Mouse (Mus musculus): ENCODE measurements around the gene Iba57. TPM values are rescaled to one million over a fixed set of nuclear protein-coding genes. Genes with fewer than 3 reads are reported as not detected.

Gene Iba57
- polyA plus RNA-seq, 1 experiment from 2014 or later: 1.5 TPM

GRCm38 (mm10) chr11:59185490-59185889 is 22.0 kb upstream of the Iba57 start:
- Histone ChIP-seq H3K27me3 (ENCODE audit: control insufficient read depth, insufficient read depth, low read length) (no peaks in the 10 kb centered on the region), H3K9me3 (replicated peaks; ENCODE audit: control insufficient read depth, low read length) (no peaks in the 10 kb centered on the region), H3K36me3 (replicated peaks; ENCODE audit: control insufficient read depth, insufficient read depth, low read depth, low read length) (peaks cover 4% of the 10 kb centered on the region), H3K9ac (replicated peaks; ENCODE audit: low read length) (no peak overlapping the region), H3K4me3 (ENCODE audit: low read depth, low read length) (no peak overlapping the region), H3K4me2 (ENCODE audit: low read depth, low read length) (no peak overlapping the region), H3K4me1 (ENCODE audit: control insufficient read depth, insufficient read depth, low read length) (no peaks in the 10 kb centered on the region), H3K27ac (replicated peaks; ENCODE audit: low read depth, low read length) (no peak overlapping the region)
- DNase-seq (ENCODE audit: low spot score) (no peak), ATAC-seq (replicated peaks; ENCODE audit: insufficient number of reproducible peaks, low FRiP score, low TSS enrichment, low read depth) (no peak)
- 82% methylated on average over 5 of the region's 5 CpGs for WGBS

DNA sequence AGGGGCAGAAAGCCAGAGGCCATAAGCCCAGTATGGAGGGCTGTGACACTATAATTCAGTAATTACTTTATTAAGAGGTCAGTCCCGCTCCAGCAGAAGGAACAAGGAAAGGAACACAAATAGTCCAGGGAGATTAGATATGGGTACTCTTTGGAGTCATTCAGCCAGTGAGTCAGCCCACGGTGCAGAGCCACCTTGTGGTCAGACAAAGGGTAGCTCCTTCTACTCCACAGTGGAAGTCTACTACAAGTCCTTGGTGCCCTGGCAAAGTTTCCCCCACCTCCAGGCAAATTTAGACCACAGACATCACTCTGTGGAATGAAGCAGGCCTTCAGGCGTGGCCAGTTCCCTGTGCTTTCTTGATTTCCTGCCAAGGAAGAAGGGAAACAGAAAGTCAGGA is 20.3 kb upstream of the Iba57 start:
- DNase-seq (ENCODE audit: low spot score) (peak; percentile 54), ATAC-seq (replicated peaks; ENCODE audit: insufficient number of reproducible peaks, low FRiP score, low TSS enrichment, low read depth) (no peak)
- Histone ChIP-seq H3K4me2 (ENCODE audit: low read depth, low read length) (no peak overlapping the region), H3K4me3 (ENCODE audit: low read depth, low read length) (no peak overlapping the region), H3K27me3 (ENCODE audit: control insufficient read depth, insufficient read depth, low read length) (no peaks in the 10 kb centered on the region), H3K4me1 (ENCODE audit: control insufficient read depth, insufficient read depth, low read length) (no peaks in the 10 kb centered on the region), H3K27ac (replicated peaks; ENCODE audit: low read depth, low read length) (no peak overlapping the region), H3K9me3 (replicated peaks; ENCODE audit: control insufficient read depth, low read length) (no peaks in the 10 kb centered on the region), H3K36me3 (replicated peaks; ENCODE audit: control insufficient read depth, insufficient read depth, low read depth, low read length) (peaks cover 4% of the 10 kb centered on the region), H3K9ac (replicated peaks; ENCODE audit: low read length) (no peak overlapping the region)
- WGBS: 44% methylated on average over 3 of the region's 3 CpGs

DNA sequence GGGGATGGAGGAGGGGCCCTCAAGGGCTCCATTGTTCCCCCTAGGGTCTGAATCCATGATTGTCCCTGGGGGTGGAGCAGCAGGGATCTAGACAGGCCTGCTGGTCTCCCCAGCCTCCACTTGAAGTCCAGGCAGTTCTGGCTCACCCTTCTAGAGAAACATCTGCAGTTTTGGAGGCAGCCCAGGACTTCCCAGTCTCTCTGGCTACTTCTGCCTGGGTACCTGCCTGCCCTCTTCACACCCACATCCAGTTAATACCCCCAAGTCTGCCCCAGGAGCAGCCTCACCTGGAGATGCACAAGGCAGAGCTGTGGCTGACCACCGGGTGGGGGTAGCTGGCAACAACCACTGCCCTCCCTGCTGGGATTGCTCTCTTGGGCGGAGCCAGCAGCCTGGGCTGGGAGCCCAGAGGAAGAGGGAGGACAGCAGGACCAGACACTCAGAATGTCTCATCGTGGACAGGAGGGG is 19.4 kb upstream of the Iba57 start, which contains the start of gene Gjc2:
Gene Gjc2, minus strand, starts transcription at position 350 of the 468 bp plus-strand sequence.
- DNase-seq (ENCODE audit: low spot score): no peak
- peaks cover 4% of the 10 kb centered on the region for H3K36me3 ChIP-seq (replicated peaks; ENCODE audit: control insufficient read depth, insufficient read depth, low read depth, low read length)
- H3K4me2 ChIP-seq (ENCODE audit: low read depth, low read length): no peak within 1 kb of the TSS
- no peak within 1 kb of the TSS for H3K27ac ChIP-seq (replicated peaks; ENCODE audit: low read depth, low read length)
- 37% methylated on average over 3 of the region's 3 CpGs for WGBS
- no peak within 1 kb of the TSS for H3K4me3 ChIP-seq (ENCODE audit: low read depth, low read length)
- no peaks in the 10 kb centered on the region for H3K9me3 ChIP-seq (replicated peaks; ENCODE audit: control insufficient read depth, low read length)
- H3K4me1 ChIP-seq (ENCODE audit: control insufficient read depth, insufficient read depth, low read length): no peaks in the 10 kb centered on the region
- no peak for ATAC-seq (replicated peaks; ENCODE audit: insufficient number of reproducible peaks, low FRiP score, low TSS enrichment, low read depth)
- H3K27me3 ChIP-seq (ENCODE audit: control insufficient read depth, insufficient read depth, low read length): peaks cover 7% of the 10 kb centered on the region
- no peak within 1 kb of the TSS; the same call in 1 of the 2 replicates for H3K9ac ChIP-seq (replicated peaks; ENCODE audit: low read length)

- 7% methylated on average over 29 of the region's 34 CpGs for WGBS
- Histone ChIP-seq H3K36me3 (replicated peaks; ENCODE audit: control insufficient read depth, insufficient read depth, low read depth, low read length) (no peaks in the 10 kb centered on the region), H3K27me3 (ENCODE audit: control insufficient read depth, insufficient read depth, low read length) (peaks cover 43% of the 10 kb centered on the region), H3K4me2 (ENCODE audit: low read depth, low read length) (peak overlapping the region; percentile 7; the same call in 1 of the 2 replicates), H3K9ac (replicated peaks; ENCODE audit: low read length) (no peak overlapping the region), H3K4me3 (ENCODE audit: low read depth, low read length) (no peak overlapping the region), H3K27ac (replicated peaks; ENCODE audit: low read depth, low read length) (no peak overlapping the region), H3K9me3 (replicated peaks; ENCODE audit: control insufficient read depth, low read length) (no peaks in the 10 kb centered on the region), H3K4me1 (ENCODE audit: control insufficient read depth, insufficient read depth, low read length) (0 out of 2 replicates have a peak, but pooled peaks cover 2% of the 10 kb centered on the region)
- DNase-seq (ENCODE audit: low spot score) (no peak), ATAC-seq (replicated peaks; ENCODE audit: insufficient number of reproducible peaks, low FRiP score, low TSS enrichment, low read depth) (no peak)
Observed at GRCm38 (mm10) chr11:59176921-59177320, 13.4 kb upstream of the Iba57 start.

GRCm38 (mm10) chr11:59176475-59176874 is 12.9 kb upstream of the Iba57 start:
- Histone ChIP-seq H3K27me3 (ENCODE audit: control insufficient read depth, insufficient read depth, low read length) (peaks cover 43% of the 10 kb centered on the region), H3K27ac (replicated peaks; ENCODE audit: low read depth, low read length) (no peak overlapping the region), H3K36me3 (replicated peaks; ENCODE audit: control insufficient read depth, insufficient read depth, low read depth, low read length) (no peaks in the 10 kb centered on the region), H3K9ac (replicated peaks; ENCODE audit: low read length) (no peak overlapping the region), H3K4me3 (ENCODE audit: low read depth, low read length) (peak overlapping the region; percentile 5; the same call in 1 of the 2 replicates), H3K4me1 (ENCODE audit: control insufficient read depth, insufficient read depth, low read length) (0 out of 2 replicates have a peak, but pooled peaks cover 2% of the 10 kb centered on the region), H3K4me2 (ENCODE audit: low read depth, low read length) (peak overlapping the region; percentile 7; the same call in 1 of the 2 replicates), H3K9me3 (replicated peaks; ENCODE audit: control insufficient read depth, low read length) (no peaks in the 10 kb centered on the region)
- WGBS: 4% methylated on average over 48 of the region's 48 CpGs
- DNase-seq (ENCODE audit: low spot score) (no peak), ATAC-seq (replicated peaks; ENCODE audit: insufficient number of reproducible peaks, low FRiP score, low TSS enrichment, low read depth) (no peak)

DNA sequence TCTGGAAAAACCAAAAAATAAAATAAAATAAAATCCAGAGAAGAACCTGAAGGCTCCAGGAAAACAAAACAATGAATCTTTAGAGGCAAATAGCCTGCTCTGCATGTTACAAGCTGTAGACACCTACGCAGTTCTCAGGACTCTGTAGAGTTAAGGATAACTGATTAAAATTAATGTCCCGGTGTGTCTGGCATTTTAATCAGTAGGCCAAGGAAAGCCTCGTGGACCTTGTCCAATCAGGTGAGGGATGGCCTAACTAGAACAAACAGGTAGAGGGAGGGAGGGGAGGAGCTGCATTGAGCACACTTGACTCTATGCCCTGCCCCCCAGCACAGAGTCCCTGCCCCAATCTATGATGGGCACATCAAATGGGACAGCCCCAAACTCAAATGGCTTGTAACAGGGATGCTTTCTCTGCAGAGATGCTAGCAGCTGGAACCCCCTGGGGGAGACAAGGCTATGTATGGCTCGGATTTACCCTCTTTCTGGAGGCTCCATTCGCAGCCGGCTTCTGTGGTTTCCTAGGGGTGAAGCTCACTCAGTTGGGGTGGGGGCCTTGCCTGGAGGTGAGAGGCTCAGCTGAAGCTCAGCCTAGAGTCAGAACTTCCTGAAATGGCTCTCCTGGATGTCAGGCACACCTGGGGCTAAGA is 10.8 kb upstream of the Iba57 start:
- DNase-seq (ENCODE audit: low spot score) (no peak), ATAC-seq (replicated peaks; ENCODE audit: insufficient number of reproducible peaks, low FRiP score, low TSS enrichment, low read depth) (no peak)
- Histone ChIP-seq H3K27ac (replicated peaks; ENCODE audit: low read depth, low read length) (no peak overlapping the region), H3K36me3 (replicated peaks; ENCODE audit: control insufficient read depth, insufficient read depth, low read depth, low read length) (no peaks in the 10 kb centered on the region), H3K27me3 (ENCODE audit: control insufficient read depth, insufficient read depth, low read length) (peaks cover 43% of the 10 kb centered on the region), H3K9ac (replicated peaks; ENCODE audit: low read length) (no peak overlapping the region), H3K4me1 (ENCODE audit: control insufficient read depth, insufficient read depth, low read length) (0 out of 2 replicates have a peak, but pooled peaks cover 2% of the 10 kb centered on the region), H3K9me3 (replicated peaks; ENCODE audit: control insufficient read depth, low read length) (no peaks in the 10 kb centered on the region), H3K4me3 (ENCODE audit: low read depth, low read length) (no peak overlapping the region), H3K4me2 (ENCODE audit: low read depth, low read length) (no peak overlapping the region)
- WGBS: 67% methylated on average over 6 of the region's 6 CpGs

- no peak overlapping the region for H3K4me2 ChIP-seq (ENCODE audit: low read depth, low read length)
- no peak overlapping the region for H3K9ac ChIP-seq (replicated peaks; ENCODE audit: low read length)
- H3K9me3 ChIP-seq (replicated peaks; ENCODE audit: control insufficient read depth, low read length): no peaks in the 10 kb centered on the region
- ATAC-seq (replicated peaks; ENCODE audit: insufficient number of reproducible peaks, low FRiP score, low TSS enrichment, low read depth) (no peak), DNase-seq (ENCODE audit: low spot score) (no peak)
- H3K4me1 ChIP-seq (ENCODE audit: control insufficient read depth, insufficient read depth, low read length): no peaks in the 10 kb centered on the region
- no peaks in the 10 kb centered on the region for H3K36me3 ChIP-seq (replicated peaks; ENCODE audit: control insufficient read depth, insufficient read depth, low read depth, low read length)
- 77% methylated on average over 4 of the region's 4 CpGs for WGBS
- no peak overlapping the region for H3K27ac ChIP-seq (replicated peaks; ENCODE audit: low read depth, low read length)
- peaks cover 13% of the 10 kb centered on the region for H3K27me3 ChIP-seq (ENCODE audit: control insufficient read depth, insufficient read depth, low read length)
- H3K4me3 ChIP-seq (ENCODE audit: low read depth, low read length): no peak overlapping the region
Observed at GRCm38 (mm10) chr11:59170549-59170948, 7.0 kb upstream of the Iba57 start.

GRCm38 (mm10) chr11:59169807-59170206 is 6.3 kb upstream of the Iba57 start:
- ATAC-seq (replicated peaks; ENCODE audit: insufficient number of reproducible peaks, low FRiP score, low TSS enrichment, low read depth) (no peak), DNase-seq (ENCODE audit: low spot score) (no peak)
- Histone ChIP-seq H3K4me2 (ENCODE audit: low read depth, low read length) (no peak overlapping the region), H3K36me3 (replicated peaks; ENCODE audit: control insufficient read depth, insufficient read depth, low read depth, low read length) (no peaks in the 10 kb centered on the region), H3K27me3 (ENCODE audit: control insufficient read depth, insufficient read depth, low read length) (peaks cover 6% of the 10 kb centered on the region), H3K9ac (replicated peaks; ENCODE audit: low read length) (no peak overlapping the region; the same call in 1 of the 2 replicates), H3K4me3 (ENCODE audit: low read depth, low read length) (no peak overlapping the region), H3K9me3 (replicated peaks; ENCODE audit: control insufficient read depth, low read length) (no peaks in the 10 kb centered on the region), H3K4me1 (ENCODE audit: control insufficient read depth, insufficient read depth, low read length) (no peaks in the 10 kb centered on the region), H3K27ac (replicated peaks; ENCODE audit: low read depth, low read length) (no peak overlapping the region)
- WGBS: 48% methylated on average over 3 of the region's 3 CpGs

All from embryonic facial prominence, embryonic 11.5 days (tissue).